ENCODE assay signal across 12 mouse cellular contexts in the genomic region with DNA sequence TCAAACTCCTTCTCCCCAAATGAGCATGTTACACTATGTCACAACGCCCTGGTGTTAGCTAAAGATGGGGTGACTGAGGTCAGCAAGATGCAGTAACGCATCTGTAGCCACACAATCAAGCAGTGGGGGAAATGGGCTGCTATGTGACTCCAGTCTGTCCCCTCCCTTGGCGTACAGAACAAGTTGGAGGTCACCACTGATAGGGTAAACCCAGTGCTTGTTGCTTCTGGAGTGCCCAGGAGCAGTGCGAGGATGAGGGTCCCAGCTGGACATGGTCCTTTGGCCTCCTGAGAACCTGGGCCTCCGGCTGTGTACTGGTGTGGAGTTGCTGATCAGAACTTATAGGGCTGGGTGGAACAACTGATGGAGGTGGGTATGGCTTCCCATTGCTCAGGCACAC. TPM values are rescaled to one million over a fixed set of nuclear protein-coding genes. Genes with fewer than 3 reads are reported as not detected.
A peak's percentile ranks its signal among the peaks of the same experiment; 100 is the strongest.
DNase-seq lines count a peak whose midpoint lies in the region; ATAC-seq and TF ChIP-seq lines count a peak whose summit lies in the region.
"Had no signal": no experiment of that assay in that cellular context is flagged by ENCODE, and none has a peak within 500 bp of the region (broad histone marks: within the 10 kb centered on the region; RNA-seq: fewer than 3 reads in every experiment).

No protein-coding gene starts in this region.

- ATAC-seq in heart, embryonic 11.5 days (replicated peaks; ENCODE audit: insufficient number of reproducible peaks, low FRiP score, low TSS enrichment), result no peak
- no peak for ATAC-seq in liver, embryonic 11.5 days (replicated peaks; ENCODE audit: low FRiP score)

- H3K9ac ChIP-seq in heart, embryonic 11.5 days (ENCODE audit: low read depth, low read length), result no peak overlapping the region
- H3K9ac ChIP-seq in liver, embryonic 11.5 days (ENCODE audit: low read depth, low read length), result peak overlapping the region; percentile 47; the same call in 1 of the 2 replicates
- H3K9ac ChIP-seq: kidney, embryonic 15.5 days; limb, embryonic 13.5 days had no signal

- no peak for TF ChIP-seq POLR2A in small intestine, adult 2 months (IDR thresholded peaks at IDR 0.05; ENCODE audit: low read depth, low read length)

- TF ChIP-seq CTCF in small intestine, adult 2 months (IDR thresholded peaks at IDR 0.05; ENCODE audit: extremely low read depth, insufficient read length, insufficient replicate concordance, low read depth, low read length), result no peak

- peak overlapping the region; percentile 76; the same call in 1 of the 2 replicates for H3K27ac ChIP-seq in heart, embryonic 11.5 days (ENCODE audit: low read depth, low read length)
- H3K27ac ChIP-seq in liver, embryonic 11.5 days (ENCODE audit: low read depth, low read length), result peak overlapping the region; percentile 88
- H3K27ac ChIP-seq in small intestine, adult 2 months (ENCODE audit: insufficient read depth, low read depth, low read length), result peak overlapping the region; percentile 46; the same call in 1 of the 2 replicates
- H3K27ac ChIP-seq: kidney, embryonic 15.5 days; layer of hippocampus, adult 2 months; limb, embryonic 13.5 days had no signal

- H3K4me1 ChIP-seq in heart, embryonic 11.5 days (ENCODE audit: control insufficient read depth, insufficient read depth, low read length), result peaks cover 65% of the 10 kb centered on the region
- peaks cover 89% of the 10 kb centered on the region for H3K4me1 ChIP-seq in liver, embryonic 11.5 days (replicated peaks; ENCODE audit: control insufficient read depth, insufficient read depth, low read length)
- H3K4me1 ChIP-seq in small intestine, adult 2 months (ENCODE audit: control insufficient read depth, insufficient read depth, insufficient read length, low read length), result peaks cover 54% of the 10 kb centered on the region

- 83% methylated on average over 5 of the region's 5 CpGs for WGBS in heart, embryonic 11.5 days (ENCODE audit: insufficient replicate concordance)
- 60% methylated on average over 5 of the region's 5 CpGs for WGBS in liver, embryonic 11.5 days
- WGBS in small intestine, adult 2 months, result 80% methylated on average over 5 of the region's 5 CpGs

- DNase-seq in heart, adult 9 months (ENCODE audit: low spot score in 2 of 2), result no peak
- DNase-seq in thymus, postnatal 14 days, result peak; percentile 3
- no peak for DNase-seq in thymus, postnatal 10 days (ENCODE audit: low spot score in 2 of 2)
- no peak for DNase-seq in liver, embryonic 11.5 days (ENCODE audit: low spot score)
- no peak for DNase-seq in layer of hippocampus, adult 8-10 months (ENCODE audit: low spot score in 2 of 2)
- DNase-seq: adrenal gland, postnatal 36 days; lung, postnatal 10 days had no signal

- no peak overlapping the region for H3K4me3 ChIP-seq in heart, embryonic 11.5 days (ENCODE audit: low read depth, low read length)
- H3K4me3 ChIP-seq in liver, embryonic 11.5 days (ENCODE audit: low read depth, low read length), result no peak overlapping the region
- no peak overlapping the region for H3K4me3 ChIP-seq in small intestine, adult 2 months (ENCODE audit: low read depth, low read length)
- H3K4me3 ChIP-seq: kidney, embryonic 15.5 days; layer of hippocampus, adult 2 months; limb, embryonic 13.5 days had no signal

- H3K27me3 ChIP-seq in heart, embryonic 11.5 days (ENCODE audit: control insufficient read depth, insufficient read depth, low read length), result no peaks in the 10 kb centered on the region; the same call in 1 of the 2 replicates
- no peaks in the 10 kb centered on the region for H3K27me3 ChIP-seq in liver, embryonic 11.5 days (replicated peaks; ENCODE audit: control insufficient read depth, insufficient read depth, low read length)
- H3K27me3 ChIP-seq in small intestine, adult 2 months (ENCODE audit: control insufficient read depth, insufficient read depth, low read length), result no peaks in the 10 kb centered on the region
- H3K27me3 ChIP-seq: limb, embryonic 13.5 days had no signal

- peak overlapping the region; percentile 6; the same call in 1 of the 2 replicates for H3K4me2 ChIP-seq in heart, embryonic 11.5 days
- peak overlapping the region; percentile 57 for H3K4me2 ChIP-seq in liver, embryonic 11.5 days
- H3K4me2 ChIP-seq: kidney, embryonic 15.5 days; limb, embryonic 13.5 days had no signal

- H3K36me3 ChIP-seq in heart, embryonic 11.5 days (ENCODE audit: control insufficient read depth, insufficient read depth, low read length), result no peaks in the 10 kb centered on the region
- no peaks in the 10 kb centered on the region for H3K36me3 ChIP-seq in liver, embryonic 11.5 days (ENCODE audit: control insufficient read depth, insufficient read depth, low read length)
- peaks cover 2% of the 10 kb centered on the region; the same call in 1 of the 2 replicates for H3K36me3 ChIP-seq in small intestine, adult 2 months (ENCODE audit: control insufficient read depth, insufficient read depth, low read length)
- H3K36me3 ChIP-seq: kidney, embryonic 15.5 days; limb, embryonic 13.5 days had no signal

- H3K9me3 ChIP-seq in heart, embryonic 11.5 days (replicated peaks; ENCODE audit: control insufficient read depth, low read length), result no peaks in the 10 kb centered on the region
- H3K9me3 ChIP-seq in liver, embryonic 11.5 days (ENCODE audit: control insufficient read depth, low read length), result no peaks in the 10 kb centered on the region
- H3K9me3 ChIP-seq: kidney, embryonic 15.5 days; limb, embryonic 13.5 days had no signal

RNA-seq across cellular contexts. Expression of a gene that starts 8.6 kb away (rescaled TPM):
- 7.1 and 10.6 TPM in 2 replicates for polyA plus RNA-seq in heart, embryonic 11.5 days (2014; fragmentation: Nextera tagmentation; extraction: Ambion mirVana)
- polyA plus RNA-seq in liver, embryonic 11.5 days (2014; fragmentation: Nextera tagmentation; extraction: Ambion mirVana), result 17.5 and 19.8 TPM in 2 replicates
- 21.6 and 37.0 TPM in 2 replicates for polyA plus RNA-seq in small intestine, adult 2 months (2012; rRNA removed)
- 10 to 100 TPM in 1 of 4 experiments, 1 to 10 TPM in 3; 6.2 to 10.1 (median 7.3) TPM for total RNA-seq in layer of hippocampus, adult 8-10 months (2022)
